9 mouse cellular contexts compared by ENCODE assay signal in genomic region chr4:114666979-114667328, GRCm38 (mm10).
DNase-seq lines count a peak whose midpoint lies in the region; ATAC-seq and TF ChIP-seq lines count a peak whose summit lies in the region.
"Had no signal": no experiment of that assay in that cellular context is flagged by ENCODE, and none has a peak within 500 bp of the region (broad histone marks: within the 10 kb centered on the region; RNA-seq: fewer than 3 reads in every experiment).

No protein-coding gene starts in this region.

- H3K9ac ChIP-seq in heart, postnatal 0 days (replicated peaks; ENCODE audit: low read depth, low read length), result no peak overlapping the region
- no peak overlapping the region for H3K9ac ChIP-seq in embryonic facial prominence, embryonic 11.5 days (replicated peaks; ENCODE audit: low read length)
- H3K9ac ChIP-seq in intestine, embryonic 14.5 days (ENCODE audit: low read length), result no peak overlapping the region
- peak overlapping the region; percentile 37 for H3K9ac ChIP-seq in midbrain, embryonic 16.5 days (ENCODE audit: low read depth, low read length)

- H3K27me3 ChIP-seq in heart, postnatal 0 days (ENCODE audit: control insufficient read depth, insufficient read depth, low read length), result peaks cover 48% of the 10 kb centered on the region
- H3K27me3 ChIP-seq in embryonic facial prominence, embryonic 11.5 days (ENCODE audit: control insufficient read depth, insufficient read depth, low read length), result peaks cover 20% of the 10 kb centered on the region
- H3K27me3 ChIP-seq in intestine, embryonic 14.5 days (replicated peaks; ENCODE audit: control insufficient read depth, insufficient read depth, low read length), result peaks cover 59% of the 10 kb centered on the region
- peaks cover 36% of the 10 kb centered on the region for H3K27me3 ChIP-seq in midbrain, embryonic 16.5 days (ENCODE audit: control insufficient read depth, insufficient read depth, low read depth, low read length)

- DNase-seq in heart, postnatal 0 days (ENCODE audit: low spot score), result no peak
- no peak for DNase-seq in heart, adult 8-10 months (ENCODE audit: low spot score)
- DNase-seq in embryonic facial prominence, embryonic 11.5 days (ENCODE audit: low spot score), result no peak
- DNase-seq in intestine, embryonic 14.5 days (ENCODE audit: low spot score), result peak; percentile 77
- no peak for DNase-seq in right cerebral cortex, adult 2 months (ENCODE audit: low spot score in 2 of 2)
- no peak for DNase-seq in gastrocnemius, adult 2 months
- no peak for DNase-seq in urinary bladder, postnatal 14 days (ENCODE audit: low spot score)
- DNase-seq: right cerebral cortex, postnatal 14 days had no signal

- intact Hi-C loops in gastrocnemius, adult 2 months (cut with DNase I), result loop anchor here (5.0 kb wide), 1 partner anchor 280 kb away; no protein-coding TSS in a partner anchor

- H3K27ac ChIP-seq in heart, postnatal 0 days (ENCODE audit: low read depth), result no peak overlapping the region
- H3K27ac ChIP-seq in embryonic facial prominence, embryonic 11.5 days (replicated peaks; ENCODE audit: low read depth, low read length), result no peak overlapping the region
- no peak overlapping the region for H3K27ac ChIP-seq in intestine, embryonic 14.5 days (ENCODE audit: low read depth)
- no peak overlapping the region for H3K27ac ChIP-seq in midbrain, embryonic 16.5 days (ENCODE audit: low read length)
- no peak overlapping the region for H3K27ac ChIP-seq in gastrocnemius, adult 2 months

- no peaks in the 10 kb centered on the region for H3K36me3 ChIP-seq in heart, postnatal 0 days (replicated peaks; ENCODE audit: control insufficient read depth, insufficient read depth, low read length)
- no peaks in the 10 kb centered on the region for H3K36me3 ChIP-seq in embryonic facial prominence, embryonic 11.5 days (replicated peaks; ENCODE audit: control insufficient read depth, insufficient read depth, low read depth, low read length)
- no peaks in the 10 kb centered on the region for H3K36me3 ChIP-seq in intestine, embryonic 14.5 days (ENCODE audit: control insufficient read depth, insufficient read depth, low read length)
- H3K36me3 ChIP-seq in midbrain, embryonic 16.5 days (ENCODE audit: control insufficient read depth, insufficient read depth, low read length), result no peaks in the 10 kb centered on the region

- peak overlapping the region; percentile 29 for H3K4me3 ChIP-seq in heart, postnatal 0 days (ENCODE audit: low read depth, low read length)
- H3K4me3 ChIP-seq in embryonic facial prominence, embryonic 11.5 days (ENCODE audit: low read depth, low read length), result no peak overlapping the region
- peak overlapping the region; percentile 9 for H3K4me3 ChIP-seq in intestine, embryonic 14.5 days (ENCODE audit: low read depth, low read length)
- H3K4me3 ChIP-seq in midbrain, embryonic 16.5 days (ENCODE audit: low read depth, low read length), result peak overlapping the region; percentile 34
- H3K4me3 ChIP-seq in gastrocnemius, adult 2 months, result no peak overlapping the region

- TF ChIP-seq EP300 in heart, postnatal 0 days (IDR thresholded peaks at IDR 0.05; ENCODE audit: low read depth), result no peak

- 12% methylated on average over 12 of the region's 13 CpGs for WGBS in heart, postnatal 0 days
- WGBS in embryonic facial prominence, embryonic 11.5 days, result 5% methylated on average over 12 of the region's 13 CpGs
- WGBS in intestine, embryonic 14.5 days, result 17% methylated on average over 12 of the region's 13 CpGs
- 10% methylated on average over 12 of the region's 13 CpGs for WGBS in midbrain, embryonic 16.5 days

- TF ChIP-seq CTCF in heart, postnatal 0 days (IDR thresholded peaks at IDR 0.05; ENCODE audit: low read depth), result 0 out of 2 replicates have a peak, but pooled peaks have one; percentile 2
- TF ChIP-seq CTCF in gastrocnemius, adult 2 months (IDR thresholded peaks at IDR 0.05), result no peak

- no peaks in the 10 kb centered on the region; the same call in 1 of the 2 replicates for H3K4me1 ChIP-seq in heart, postnatal 0 days (ENCODE audit: control insufficient read depth, insufficient read depth)
- H3K4me1 ChIP-seq in embryonic facial prominence, embryonic 11.5 days (ENCODE audit: control insufficient read depth, insufficient read depth, low read length), result peaks cover 7% of the 10 kb centered on the region
- no peaks in the 10 kb centered on the region for H3K4me1 ChIP-seq in intestine, embryonic 14.5 days (replicated peaks; ENCODE audit: control insufficient read depth, insufficient read depth, low read length)
- H3K4me1 ChIP-seq in midbrain, embryonic 16.5 days (ENCODE audit: control insufficient read depth, insufficient read depth, low read length), result peaks cover 14% of the 10 kb centered on the region

- H3K4me2 ChIP-seq in heart, postnatal 0 days (ENCODE audit: low read depth, low read length), result peak overlapping the region; percentile 42
- H3K4me2 ChIP-seq in embryonic facial prominence, embryonic 11.5 days (ENCODE audit: low read depth, low read length), result peak overlapping the region; percentile 38
- peak overlapping the region; percentile 21 for H3K4me2 ChIP-seq in intestine, embryonic 14.5 days (ENCODE audit: low read length)
- H3K4me2 ChIP-seq in midbrain, embryonic 16.5 days (ENCODE audit: low read length), result peak overlapping the region; percentile 70

- no peaks in the 10 kb centered on the region for H3K9me3 ChIP-seq in heart, postnatal 0 days (replicated peaks; ENCODE audit: control insufficient read depth, low read length)
- H3K9me3 ChIP-seq in embryonic facial prominence, embryonic 11.5 days (replicated peaks; ENCODE audit: control insufficient read depth, low read length), result no peaks in the 10 kb centered on the region
- H3K9me3 ChIP-seq in intestine, embryonic 14.5 days (ENCODE audit: control insufficient read depth, low read length), result no peaks in the 10 kb centered on the region
- no peaks in the 10 kb centered on the region for H3K9me3 ChIP-seq in midbrain, embryonic 16.5 days (replicated peaks; ENCODE audit: control insufficient read depth, low read length, poor library complexity, severe bottlenecking)

- ATAC-seq in heart, postnatal 0 days (ENCODE audit: insufficient read depth, low read depth), result no peak
- ATAC-seq in embryonic facial prominence, embryonic 11.5 days (replicated peaks; ENCODE audit: insufficient number of reproducible peaks, low FRiP score, low TSS enrichment, low read depth), result no peak
- peak; percentile 41 for ATAC-seq in intestine, embryonic 14.5 days (replicated peaks; ENCODE audit: low FRiP score, low TSS enrichment, low read depth)
- ATAC-seq in midbrain, embryonic 16.5 days, result peak; percentile 46

Comparison
In these comparisons a context has a peak if more than half of its experiments do, and no peak if none do; other contexts are left out.
1. ATAC-seq: peak in intestine, embryonic 14.5 days (single experiment) and midbrain, embryonic 16.5 days (single experiment); none in heart, postnatal 0 days (single experiment) and embryonic facial prominence, embryonic 11.5 days (single experiment).
2. H3K4me3 ChIP-seq: peak in heart, postnatal 0 days (single experiment), intestine, embryonic 14.5 days (single experiment) and midbrain, embryonic 16.5 days (single experiment); none in embryonic facial prominence, embryonic 11.5 days (single experiment) and gastrocnemius, adult 2 months (single experiment).
3. Peak in every context shown above with its lines, with median percentiles within 50 percentile points of each other: H3K4me2 ChIP-seq.